Mouse (Mus musculus) limb, embryonic 11.5 days (tissue): Measurements from ENCODE around the gene Gpc4. TPM values are rescaled to one million over a fixed set of nuclear protein-coding genes. Genes with fewer than 3 reads are reported as not detected.

Experiments used
- ATAC-seq: fragments of 200-750 bp; cut with Nextera tagmentation; 2 replicates; pipeline ENCODE4 v1.8.0; 2017; ENCODE audit warnings: low read depth; ENCODE audit not compliant: insufficient number of reproducible peaks, low FRiP score, low TSS enrichment
- DNase-seq: peaks from one replicate; pipeline ENCODE4 v3.0.0-alpha.2; 2015; ENCODE audit warnings: low spot score
- H3K27ac ChIP-seq: fragments of 300-500 bp; sonication (generic); replicated peaks from 2 replicates; pipeline ENCODE4 v1.5.1; 2014; ENCODE audit warnings: low read depth, mild to moderate bottlenecking, low read length
- H3K27me3 ChIP-seq: fragments of 300-500 bp; sonication (generic); 2 replicates; pipeline ENCODE4 v1.6.1; 2014; ENCODE audit warnings: mild to moderate bottlenecking, low read length, mixed read lengths; ENCODE audit not compliant: control insufficient read depth, insufficient read depth
- H3K36me3 ChIP-seq: fragments of 300-500 bp; sonication (generic); 2 replicates; pipeline ENCODE4 v1.6.1; 2014; ENCODE audit warnings: mild to moderate bottlenecking, low read length, moderate library complexity, mixed read lengths; ENCODE audit not compliant: control insufficient read depth, insufficient read depth
- H3K4me1 ChIP-seq: fragments of 300-500 bp; sonication (generic); 2 replicates; pipeline ENCODE4 v1.6.1; 2014; ENCODE audit warnings: low read length, mixed read lengths; ENCODE audit not compliant: control insufficient read depth, insufficient read depth
- H3K4me2 ChIP-seq: fragments of 300-500 bp; sonication (generic); 2 replicates; pipeline ENCODE4 v1.6.1; 2014; ENCODE audit warnings: low read depth, mild to moderate bottlenecking, moderate library complexity; ENCODE audit not compliant: severe bottlenecking
- H3K4me3 ChIP-seq: fragments of 300-500 bp; sonication (generic); 2 replicates; pipeline ENCODE4 v1.5.1; 2014; ENCODE audit warnings: low read depth, low read length
- H3K9ac ChIP-seq: fragments of 300-500 bp; sonication (generic); 2 replicates; pipeline ENCODE4 v1.6.1; 2014; ENCODE audit warnings: mild to moderate bottlenecking, low read length
- H3K9me3 ChIP-seq: fragments of 300-500 bp; sonication (generic); 2 replicates; pipeline ENCODE4 v1.6.1; 2016; ENCODE audit warnings: low read length; ENCODE audit not compliant: control insufficient read depth
- WGBS: fragments of 180-500 bp; shearing (Covaris S2); extraction: QIAGEN DNeasy Blood & Tissue Kit; methylation state at CpG from one replicate; pipeline ENCODE4 v1.1.7; 2014; 5-methylcytosine and 5-hydroxymethylcytosine counted together
- polyA plus RNA-seq: library from polyadenylated mRNA; unstranded; fragments of >200 nt; fragmentation: Nextera tagmentation; extraction: Ambion mirVana; gene quantifications from 2 replicates; pipeline ENCODE4 v1.2.1, GENCODE M21; 2014

Gpc4 gene
- polyA plus RNA-seq, 1 experiment from 2014 or later = 23.0 TPM

DNA sequence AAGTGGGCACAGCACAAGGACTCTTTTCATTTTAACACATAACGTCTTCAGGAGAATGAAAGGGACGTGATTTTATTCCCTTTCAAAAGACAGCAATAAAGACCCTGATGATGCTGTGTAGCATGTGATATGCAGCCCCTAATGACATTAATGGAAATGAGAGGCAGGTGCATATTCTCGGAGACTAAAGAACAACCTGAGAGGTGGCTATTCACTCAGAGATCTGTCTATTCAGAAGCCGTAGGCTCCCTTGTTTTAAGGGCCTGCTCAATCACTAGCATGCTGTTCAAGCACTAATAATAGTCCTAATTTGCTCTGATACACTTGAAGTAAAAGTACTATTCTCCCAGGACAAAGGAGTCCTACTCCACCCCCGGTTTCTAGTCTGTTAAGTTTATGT lies 27.0 kb downstream of the Gpc4 start:
- Histone ChIP-seq H3K27ac (no peak overlapping the region), H3K36me3 (no peaks in the 10 kb centered on the region), H3K27me3 (no peaks in the 10 kb centered on the region), H3K9me3 (no peaks in the 10 kb centered on the region), H3K4me3 (no peak overlapping the region), H3K9ac (no peak overlapping the region), H3K4me1 (no peaks in the 10 kb centered on the region), H3K4me2 (no peak overlapping the region)
- 73% methylated on average over 5 of the region's 5 CpGs for WGBS
- ATAC-seq (no peak), DNase-seq (no peak)

DNA sequence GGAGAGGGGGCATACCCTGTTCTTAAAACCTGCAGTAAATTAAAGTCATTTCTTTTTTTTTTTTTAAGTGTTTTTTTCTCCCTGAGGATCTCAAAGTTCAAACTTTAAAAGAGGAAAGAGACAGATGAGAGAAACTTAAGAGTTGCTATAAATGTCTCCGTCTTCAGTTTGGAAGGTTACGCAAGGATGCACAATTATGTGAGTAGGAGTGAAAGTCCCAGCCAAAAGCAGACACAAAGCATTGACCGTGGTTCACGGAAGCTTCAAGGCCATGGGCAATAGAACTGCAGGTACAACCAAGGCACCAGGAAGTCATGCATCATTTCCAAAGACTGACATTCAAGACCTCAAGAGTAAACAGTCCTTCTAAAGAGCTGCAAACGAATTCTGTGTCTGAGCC lies 28.5 kb downstream of the Gpc4 start:
- H3K9me3 ChIP-seq = no peaks in the 10 kb centered on the region
- H3K27me3 ChIP-seq = no peaks in the 10 kb centered on the region
- no peaks in the 10 kb centered on the region for H3K4me1 ChIP-seq
- no peak overlapping the region for H3K27ac ChIP-seq
- H3K36me3 ChIP-seq = no peaks in the 10 kb centered on the region
- H3K4me2 ChIP-seq = no peak overlapping the region
- no peak overlapping the region for H3K9ac ChIP-seq
- no peak overlapping the region for H3K4me3 ChIP-seq
- WGBS = 80% methylated on average over 5 of the region's 5 CpGs
- DNase-seq (no peak), ATAC-seq (no peak)

DNA sequence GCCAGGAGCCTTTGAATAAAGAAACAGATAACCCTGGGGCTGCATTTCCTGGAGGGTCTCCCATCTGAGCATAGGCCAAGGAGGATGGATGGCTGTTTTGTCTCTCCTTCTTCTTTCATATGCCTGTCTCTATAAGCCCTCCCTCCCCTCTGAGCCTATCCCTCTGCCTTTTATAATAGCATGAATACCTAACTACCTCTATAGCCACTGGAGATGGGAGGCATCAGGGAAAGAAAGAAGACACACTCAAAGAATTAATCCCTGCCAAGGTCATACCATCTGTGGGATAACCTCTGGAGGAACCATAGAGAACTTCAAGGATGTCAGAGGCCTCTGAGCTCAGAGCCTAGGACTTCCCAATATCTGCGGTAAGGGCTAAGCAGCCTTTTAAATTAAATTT lies 35.4 kb downstream of the Gpc4 start:
- WGBS = 92% methylated on average over 1 of the region's 1 CpGs
- Histone ChIP-seq H3K36me3 (no peaks in the 10 kb centered on the region), H3K9ac (no peak overlapping the region), H3K27me3 (no peaks in the 10 kb centered on the region), H3K9me3 (no peaks in the 10 kb centered on the region), H3K4me1 (no peaks in the 10 kb centered on the region), H3K4me2 (no peak overlapping the region), H3K4me3 (no peak overlapping the region), H3K27ac (no peak overlapping the region)
- DNase-seq (no peak), ATAC-seq (no peak)

DNA sequence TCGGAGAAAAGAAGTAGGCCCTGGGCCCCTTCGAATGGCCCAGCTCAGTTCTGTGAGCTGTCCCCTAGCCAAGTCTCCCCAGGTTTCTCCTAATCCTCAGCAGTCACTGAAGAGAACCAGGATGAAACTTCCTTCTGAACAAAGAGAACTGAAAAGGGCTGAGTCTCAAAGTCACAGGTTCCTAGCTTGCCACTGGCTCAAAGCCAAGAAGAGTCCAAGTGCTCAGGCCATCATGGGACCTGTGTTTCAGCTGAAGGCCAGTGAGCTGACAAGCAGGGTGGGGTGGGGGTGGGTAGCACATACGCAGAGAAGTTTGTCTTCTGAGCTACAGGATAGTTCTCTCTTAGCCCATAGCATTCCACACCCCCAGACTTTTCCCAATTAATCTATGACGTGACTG lies 36.3 kb downstream of the Gpc4 start:
- 77% methylated on average over 4 of the region's 4 CpGs for WGBS
- ATAC-seq = no peak
- no peak overlapping the region for H3K27ac ChIP-seq
- no peaks in the 10 kb centered on the region for H3K9me3 ChIP-seq
- no peak for DNase-seq
- H3K9ac ChIP-seq = no peak overlapping the region
- no peaks in the 10 kb centered on the region for H3K4me1 ChIP-seq
- no peaks in the 10 kb centered on the region for H3K36me3 ChIP-seq
- H3K4me3 ChIP-seq = no peak overlapping the region
- H3K4me2 ChIP-seq = no peak overlapping the region
- H3K27me3 ChIP-seq = no peaks in the 10 kb centered on the region

DNA sequence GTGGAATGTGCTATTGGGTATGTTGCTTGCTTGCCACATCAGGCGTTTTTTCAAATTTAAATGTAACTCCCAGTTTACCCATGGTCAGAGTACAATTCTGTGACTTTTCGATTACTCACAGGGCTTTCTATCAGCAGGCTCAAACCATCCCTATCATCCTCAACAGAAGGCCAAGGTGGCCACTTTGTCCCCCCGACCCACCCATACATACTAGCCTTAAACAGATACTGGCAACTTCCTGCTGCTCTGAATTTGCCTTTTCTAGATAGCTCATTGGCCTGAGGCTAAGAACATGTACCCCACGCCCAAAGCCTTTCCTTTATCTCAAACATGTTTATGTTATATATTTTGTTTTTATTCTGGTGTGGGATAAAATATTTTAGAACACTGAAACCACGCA lies 51.4 kb downstream of the Gpc4 start:
- Histone ChIP-seq H3K27ac (no peak overlapping the region), H3K4me2 (no peak overlapping the region), H3K9ac (no peak overlapping the region), H3K27me3 (no peaks in the 10 kb centered on the region), H3K4me3 (no peak overlapping the region), H3K4me1 (no peaks in the 10 kb centered on the region), H3K36me3 (no peaks in the 10 kb centered on the region), H3K9me3 (no peaks in the 10 kb centered on the region)
- no peak for ATAC-seq
- DNase-seq = no peak
- WGBS = 86% methylated on average over 5 of the region's 5 CpGs

DNA sequence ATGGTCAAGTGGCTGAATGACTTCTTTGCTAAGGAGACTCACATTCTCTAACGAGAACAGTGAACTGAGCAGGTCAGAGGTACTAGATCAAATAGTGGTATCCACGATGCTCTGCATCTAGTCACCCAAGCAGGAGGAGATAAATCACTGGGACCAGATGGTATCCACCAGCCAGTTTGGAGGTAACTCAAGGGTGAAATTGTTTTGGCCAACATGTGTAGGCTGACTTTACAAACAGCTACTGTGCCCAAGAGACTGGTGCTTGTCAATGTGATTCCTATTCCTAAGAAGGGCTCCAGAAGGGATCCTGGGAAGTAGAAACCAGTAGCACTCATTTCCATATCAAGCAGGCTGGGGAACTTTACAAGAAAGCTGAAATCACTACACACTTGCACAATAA lies 55.4 kb downstream of the Gpc4 start:
- no peak overlapping the region for H3K9ac ChIP-seq
- DNase-seq (no peak), ATAC-seq (no peak)
- no peak overlapping the region for H3K4me3 ChIP-seq
- H3K4me2 ChIP-seq = no peak overlapping the region
- H3K4me1 ChIP-seq = no peaks in the 10 kb centered on the region
- WGBS = 28% methylated on average over 2 of the region's 2 CpGs
- no peaks in the 10 kb centered on the region for H3K36me3 ChIP-seq
- H3K27me3 ChIP-seq = no peaks in the 10 kb centered on the region
- no peak overlapping the region for H3K27ac ChIP-seq
- H3K9me3 ChIP-seq = no peaks in the 10 kb centered on the region

DNA sequence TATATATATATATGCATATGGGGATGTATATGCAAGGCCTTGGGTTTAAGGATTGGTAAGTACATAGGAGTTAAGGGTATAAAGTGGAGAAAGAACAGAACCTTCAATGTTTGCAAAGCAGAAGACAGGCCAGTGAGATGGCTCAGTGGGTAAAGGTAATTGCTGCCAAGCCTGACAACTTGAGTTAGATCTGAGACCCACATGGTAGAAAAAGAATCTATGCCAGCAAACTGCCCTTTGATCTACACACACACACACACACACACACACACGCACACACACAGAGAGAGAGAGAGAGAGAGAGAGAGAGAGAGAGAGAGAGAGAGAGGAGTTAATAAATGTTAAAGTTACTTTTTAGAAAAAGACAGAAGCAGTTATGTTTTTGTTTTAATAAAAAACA lies 56.1 kb downstream of the Gpc4 start:
- 78% methylated on average over 1 of the region's 1 CpGs for WGBS
- Histone ChIP-seq H3K9ac (no peak overlapping the region), H3K9me3 (no peaks in the 10 kb centered on the region), H3K27ac (no peak overlapping the region), H3K36me3 (no peaks in the 10 kb centered on the region), H3K4me2 (no peak overlapping the region), H3K27me3 (no peaks in the 10 kb centered on the region), H3K4me3 (no peak overlapping the region), H3K4me1 (no peaks in the 10 kb centered on the region)
- no peak for ATAC-seq
- no peak for DNase-seq

DNA sequence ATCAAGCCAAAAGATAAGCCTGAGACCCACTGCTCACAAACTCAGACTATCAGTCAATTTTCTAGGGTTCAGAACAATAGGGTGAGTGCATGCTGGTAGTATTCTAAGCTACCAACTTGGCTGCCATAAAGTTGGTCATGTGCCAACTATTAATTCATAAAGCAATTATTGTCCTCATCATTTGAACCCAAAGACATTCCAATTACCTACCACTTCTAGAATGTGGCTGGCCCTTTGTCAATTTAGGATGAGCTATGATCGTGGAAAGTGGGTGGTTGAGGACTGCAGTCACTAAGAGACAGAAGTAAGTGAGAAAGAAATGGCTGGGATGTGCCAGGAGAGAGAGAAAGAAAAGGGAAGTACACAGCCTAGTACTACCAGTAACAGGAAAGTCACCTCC lies 61.3 kb downstream of the Gpc4 start:
- WGBS = 93% methylated on average over 1 of the region's 1 CpGs
- Histone ChIP-seq H3K9ac (no peak overlapping the region), H3K4me1 (no peaks in the 10 kb centered on the region), H3K36me3 (no peaks in the 10 kb centered on the region), H3K4me3 (no peak overlapping the region), H3K27me3 (no peaks in the 10 kb centered on the region), H3K9me3 (no peaks in the 10 kb centered on the region), H3K4me2 (no peak overlapping the region), H3K27ac (no peak overlapping the region)
- no peak for DNase-seq
- no peak for ATAC-seq

DNA sequence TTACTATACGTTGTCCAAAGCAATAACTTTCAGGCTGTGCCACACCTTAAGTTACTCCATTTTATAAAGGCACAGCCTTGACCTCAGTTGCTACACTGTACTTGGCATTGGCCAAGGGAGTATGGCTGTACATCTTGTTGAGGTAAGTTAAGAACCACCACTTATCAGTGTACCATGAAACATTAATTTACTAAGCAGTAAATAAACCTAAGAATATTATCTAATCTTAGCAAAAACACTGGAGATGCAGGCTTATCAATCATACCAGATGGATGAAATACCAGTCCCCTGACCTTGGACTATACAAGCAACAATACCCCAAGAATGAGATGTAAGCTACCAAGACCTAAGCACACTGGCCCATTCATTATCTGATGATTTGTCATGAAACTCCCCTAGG lies 63.1 kb downstream of the Gpc4 start:
- Histone ChIP-seq H3K4me2 (no peak overlapping the region), H3K4me1 (no peaks in the 10 kb centered on the region), H3K36me3 (no peaks in the 10 kb centered on the region), H3K9ac (no peak overlapping the region), H3K9me3 (no peaks in the 10 kb centered on the region), H3K27ac (no peak overlapping the region), H3K4me3 (no peak overlapping the region), H3K27me3 (no peaks in the 10 kb centered on the region)
- DNase-seq (no peak), ATAC-seq (no peak)
- 80% methylated on average over 1 of the region's 1 CpGs for WGBS
